Mouse (Mus musculus) gastrocnemius, postnatal 14 days (tissue): ENCODE measurements around the gene D430042O09Rik. TPM values are rescaled to one million over a fixed set of nuclear protein-coding genes. Genes with fewer than 3 reads are reported as not detected.
"Not testable (repeated sequence)": the region's sequence is repeated elsewhere in the genome, so short reads cannot be mapped to it uniquely, and the experiment has no call there.

Experiments used
- DNase-seq: peaks from one replicate; pipeline ENCODE4 v3.0.0; 2021; ENCODE audit warnings: mixed read lengths
- intact Hi-C: fragments of 180-260 bp; cut with DNase I; formaldehyde crosslinking; loops from one replicate; pipeline ENCODE4 v1.15.1; 2025; ENCODE audit warnings: low total_unique reads
- long read RNA-seq, 2 experiments: library from polyadenylated mRNA; stranded (forward); transcript quantifications; one replicate each; pipeline ENCODE4 v2.0.0; 2021
- total RNA-seq, 2 experiments: library from RNA; stranded (reverse); gene quantifications; 2 replicates each; pipeline ENCODE4 v1.2.3; 2021

D430042O09Rik gene
- 1 to 10 TPM; 5.2 to 6.4 TPM for total RNA-seq
- long read RNA-seq, experiment 1, full-length matches to known transcripts = 1 of 1 reads
- long read RNA-seq, experiment 1, partial matches to known transcripts = 0 of 1 reads
- long read RNA-seq, experiment 1, other reads (novel, unspliced or antisense) = 0 of 1 reads
- long read RNA-seq, experiment 2, full-length matches to known transcripts = 1 of 1 reads
- long read RNA-seq, experiment 2, partial matches to known transcripts = 0 of 1 reads
- long read RNA-seq, experiment 2, other reads (novel, unspliced or antisense) = 0 of 1 reads

DNA sequence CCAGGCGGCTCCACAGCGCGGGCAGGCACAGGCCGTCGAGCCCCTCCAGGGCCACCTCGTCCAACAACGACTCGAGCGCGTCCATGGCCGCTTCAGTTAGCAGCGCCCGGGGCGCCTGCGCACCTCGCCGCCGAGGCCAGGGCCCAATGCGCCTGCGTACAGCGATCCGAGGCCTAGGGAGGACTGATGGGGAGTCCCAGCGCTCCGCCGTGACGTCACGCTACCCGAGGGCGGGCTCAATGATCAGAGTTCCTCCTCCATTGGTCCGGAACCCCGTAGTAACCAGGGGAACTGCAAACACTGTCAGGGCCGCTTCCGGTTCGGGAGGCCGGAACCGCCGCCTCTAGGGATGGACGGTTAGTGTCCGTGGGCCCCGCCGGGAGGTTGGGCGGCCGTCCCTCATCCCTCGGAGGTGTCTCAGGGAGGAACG is at the start of gene D430042O09Rik, which contains the start of gene Gtf3c1:
Gene D430042O09Rik (plus strand): TSS at position 296 of the 430 bp plus-strand sequence.
Gene Gtf3c1 (minus strand): TSS at position 188 of the 430 bp plus-strand sequence.
- intact Hi-C loops = no loop called here
- peak; percentile 100 for DNase-seq

DNA sequence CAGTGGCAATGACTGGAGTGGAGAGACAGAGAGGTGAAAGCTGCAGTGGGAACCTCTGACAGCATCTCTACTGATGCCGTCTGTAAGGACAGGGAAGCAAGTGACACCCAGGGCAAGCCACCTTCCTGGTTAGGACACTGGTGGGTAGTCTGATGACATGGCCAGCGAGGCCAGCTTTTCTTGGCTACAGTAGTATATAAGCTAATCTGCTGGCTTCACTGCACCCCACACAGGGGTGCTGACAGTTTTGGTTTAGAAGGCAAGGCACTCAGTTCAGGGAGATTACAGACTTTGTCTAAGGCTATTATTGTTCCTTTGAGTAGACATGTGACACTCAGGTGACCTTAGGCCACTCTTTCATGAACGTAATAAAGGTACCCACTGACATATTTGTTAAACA is 44.0 kb upstream of the D430042O09Rik start:
- intact Hi-C loops = no loop called here
- no peak for DNase-seq

DNA sequence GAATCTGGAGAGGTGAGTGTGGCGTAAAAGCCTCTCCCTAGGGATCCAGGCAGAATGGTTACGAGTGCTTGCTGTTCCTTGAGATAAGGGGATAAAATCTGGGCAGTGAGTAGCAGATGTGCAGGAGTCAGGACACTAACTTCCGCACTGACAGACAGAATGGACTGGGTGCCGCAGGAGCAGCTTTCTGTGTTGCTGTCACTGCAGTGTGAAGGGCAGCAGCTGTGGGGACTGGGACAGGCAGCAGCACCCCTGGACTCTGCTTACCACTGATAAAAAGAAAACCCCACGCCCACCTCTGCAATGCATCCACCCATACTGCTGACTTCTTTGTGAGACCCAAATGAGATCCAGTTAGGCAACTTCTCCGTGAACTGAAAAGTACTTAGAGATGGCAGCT is 36.8 kb upstream of the D430042O09Rik start:
- DNase-seq = no peak
- intact Hi-C loops = loop anchor here (10.0 kb wide), 1 partner anchor 414 kb away; the partner anchor contains the start of gene Gsg1l

DNA sequence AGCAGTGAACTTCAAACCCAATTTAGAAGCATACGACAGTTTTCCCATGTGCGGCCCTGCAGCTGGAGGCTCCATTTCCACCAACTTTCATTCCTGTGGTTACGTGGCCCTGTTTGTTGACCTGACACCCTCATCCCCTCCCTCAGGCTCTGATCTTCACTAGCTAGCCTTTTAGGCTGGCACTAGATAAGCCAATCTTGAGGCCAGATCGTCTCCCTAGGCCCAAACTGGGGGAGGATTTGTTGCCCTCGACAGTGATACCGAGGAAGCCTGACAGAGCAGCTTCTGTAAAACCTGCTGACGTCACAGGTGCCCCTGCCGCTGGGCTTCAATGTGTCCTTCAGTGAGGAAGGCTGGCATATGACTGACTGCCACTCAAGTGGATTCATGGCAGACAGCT is 36.3 kb upstream of the D430042O09Rik start:
- intact Hi-C loops = loop anchor here (10.0 kb wide), 1 partner anchor 413 kb away; the partner anchor contains the start of gene Gsg1l
- DNase-seq = no peak

DNA sequence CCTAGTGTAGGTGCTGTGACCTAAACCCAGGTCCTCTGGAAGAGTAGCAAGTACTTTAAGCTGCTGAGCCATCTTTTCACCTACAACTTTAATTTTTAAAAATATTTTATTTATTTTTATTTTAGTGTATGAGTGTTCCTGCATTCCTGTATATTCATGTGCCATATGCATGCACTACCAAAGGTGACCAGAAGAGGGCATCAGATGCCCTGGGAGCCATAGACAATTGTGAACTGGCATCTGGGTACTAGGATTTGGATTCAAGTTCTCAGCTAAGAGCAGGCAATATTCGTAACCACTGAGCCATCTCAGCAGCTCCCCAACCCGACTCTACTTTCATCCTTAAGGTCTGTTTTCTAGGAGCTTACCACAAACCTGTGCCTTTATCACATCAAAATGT is 32.8 kb upstream of the D430042O09Rik start:
- intact Hi-C loops = loop anchor here (10.0 kb wide), 1 partner anchor 410 kb away; the partner anchor contains the start of gene Gsg1l
- DNase-seq = no peak

DNA sequence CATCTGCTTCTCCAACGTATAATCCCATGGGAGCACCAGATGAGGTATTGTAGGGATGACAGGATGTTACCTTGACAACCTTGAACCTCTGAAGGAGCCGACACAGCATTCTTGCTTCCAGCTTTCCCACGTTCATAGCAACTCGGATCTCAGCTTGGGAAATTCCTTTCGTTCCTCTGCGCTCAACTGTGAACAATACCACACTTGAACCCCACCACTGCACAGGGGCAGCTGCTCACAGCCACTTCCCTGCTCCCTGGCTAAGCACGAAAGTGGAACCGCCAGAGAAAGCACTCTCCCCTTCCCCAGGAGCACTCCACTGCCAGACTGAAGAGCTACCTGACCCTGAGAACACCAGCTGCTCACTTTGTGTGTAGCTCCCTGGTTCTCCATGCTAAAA is 28.9 kb upstream of the D430042O09Rik start:
- no peak for DNase-seq
- intact Hi-C loops = loop anchor here (10.0 kb wide), 1 partner anchor 406 kb away; the partner anchor contains the start of gene Gsg1l

DNA sequence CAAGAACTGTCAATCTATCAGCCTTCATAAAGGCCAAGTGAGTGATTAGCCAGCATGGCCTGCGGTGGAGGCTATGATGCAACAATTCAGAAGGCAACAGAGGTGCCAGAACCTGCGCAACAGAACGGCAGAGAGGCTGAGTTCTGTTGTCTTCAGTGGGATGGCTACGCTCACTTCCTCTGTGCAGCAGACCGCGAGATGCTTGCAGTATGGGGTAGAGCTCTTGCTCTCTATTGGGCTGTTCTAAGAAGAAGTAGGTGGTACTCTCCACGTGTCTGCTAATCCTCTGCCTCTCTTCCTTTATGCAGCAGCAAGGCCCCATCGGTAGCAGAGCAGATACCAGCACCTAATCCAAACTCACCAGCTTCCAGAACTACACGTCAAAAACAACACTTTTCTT is 27.8 kb upstream of the D430042O09Rik start:
- DNase-seq = no peak
- intact Hi-C loops = loop anchor here (10.0 kb wide), 1 partner anchor 405 kb away; the partner anchor contains the start of gene Gsg1l

DNA sequence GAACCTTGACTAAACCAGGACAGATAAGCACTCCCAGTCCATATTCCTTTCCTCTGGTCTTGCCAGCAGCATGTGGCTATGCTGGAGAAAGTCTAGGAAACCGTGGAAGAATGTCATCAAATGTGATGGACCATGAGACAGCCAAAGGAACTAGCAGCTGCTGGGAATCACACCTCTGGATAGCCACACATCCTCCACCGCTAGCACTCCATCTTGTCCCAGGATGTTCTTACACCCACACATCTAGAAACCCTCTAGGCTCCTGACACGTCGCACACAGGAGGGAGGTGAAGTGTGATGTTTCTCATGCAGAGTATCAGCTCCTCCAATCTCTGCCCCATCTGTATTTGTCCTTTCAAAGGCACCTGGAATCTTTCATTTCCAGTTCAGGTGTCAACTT is 17.2 kb upstream of the D430042O09Rik start:
- DNase-seq = no peak
- intact Hi-C loops = no loop called here

DNA sequence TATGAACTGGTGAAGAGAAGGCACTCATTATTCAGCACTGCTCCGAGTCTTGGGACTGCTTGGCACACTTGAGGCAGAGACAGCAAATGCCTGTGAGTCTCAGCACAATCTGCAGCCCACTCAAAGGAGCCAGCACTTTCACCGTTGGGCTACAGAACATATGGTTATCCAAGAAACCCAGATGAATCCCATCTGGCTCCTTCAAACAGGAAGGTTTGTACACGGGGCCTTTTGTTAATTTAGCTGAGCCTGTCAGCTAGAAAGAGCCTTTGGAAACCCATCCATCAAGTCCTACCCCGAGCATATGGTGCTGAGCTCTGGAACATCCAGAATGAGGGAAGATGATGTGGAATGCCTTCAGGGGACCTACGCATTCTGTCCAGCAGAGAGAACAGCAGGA is 13.6 kb upstream of the D430042O09Rik start:
- no peak for DNase-seq
- intact Hi-C loops = no loop called here

DNA sequence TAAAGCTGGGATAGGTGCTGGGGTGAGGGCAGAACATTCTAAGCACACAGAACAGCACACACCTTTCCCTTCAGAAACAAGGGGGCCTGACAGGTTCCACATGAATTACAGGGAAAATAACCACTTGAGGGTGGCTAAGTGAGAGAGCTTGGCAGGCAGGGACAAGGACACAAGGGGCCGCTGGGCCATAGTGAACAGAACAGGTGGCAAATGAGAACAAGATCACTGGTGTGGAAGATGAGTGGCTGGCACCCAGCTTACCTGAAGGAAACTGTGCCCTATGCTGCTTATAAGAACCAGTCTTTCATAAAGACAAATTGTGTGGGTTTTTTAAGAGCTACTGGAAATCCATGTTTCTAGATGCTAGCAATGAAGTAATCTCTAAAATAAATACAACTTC is 4.9 kb upstream of the D430042O09Rik start:
- intact Hi-C loops = no loop called here
- no peak for DNase-seq

DNA sequence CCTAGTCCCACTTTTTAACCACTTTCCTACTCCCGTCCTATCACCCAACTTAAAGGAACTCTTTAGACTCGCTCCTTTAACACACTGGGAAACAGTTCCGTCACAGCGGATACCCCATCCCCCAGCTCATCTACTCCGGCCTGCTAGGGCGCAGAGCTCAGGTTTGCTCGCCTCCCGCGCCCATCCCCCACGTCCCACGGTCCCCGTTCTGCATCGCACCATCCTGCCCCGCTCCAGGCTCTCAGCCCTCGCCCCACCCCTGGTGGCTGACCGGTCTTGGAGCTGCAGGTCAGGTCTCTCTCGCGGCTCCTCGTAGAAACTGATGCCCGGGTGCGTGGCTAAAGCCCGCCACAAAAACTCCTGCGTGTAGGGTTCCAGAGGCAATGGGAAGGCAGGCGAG is 502 bp upstream of the D430042O09Rik start:
- intact Hi-C loops = no loop called here
- peak; percentile 74 for DNase-seq

DNA sequence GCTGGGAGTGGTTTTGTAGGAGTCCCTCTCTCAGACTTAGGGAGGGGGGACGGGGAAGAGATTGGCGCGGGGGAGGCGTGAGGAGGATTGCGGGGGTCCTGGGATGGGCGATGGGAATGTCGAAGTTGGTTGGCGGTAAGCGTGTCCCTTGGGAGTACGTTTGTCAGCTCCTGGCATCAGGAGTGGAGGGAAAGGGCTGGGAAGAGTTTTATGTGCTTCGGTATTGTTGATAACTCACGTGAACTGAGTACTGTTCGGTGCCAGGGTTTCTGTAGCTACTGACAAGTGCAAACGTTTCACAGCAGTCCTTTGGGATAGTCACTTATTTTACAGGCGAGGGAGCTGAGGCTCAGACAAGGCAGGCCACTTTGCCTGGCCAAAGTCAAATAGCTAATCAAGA is 412 bp downstream of the D430042O09Rik start:
- DNase-seq = no peak
- intact Hi-C loops = no loop called here

DNA sequence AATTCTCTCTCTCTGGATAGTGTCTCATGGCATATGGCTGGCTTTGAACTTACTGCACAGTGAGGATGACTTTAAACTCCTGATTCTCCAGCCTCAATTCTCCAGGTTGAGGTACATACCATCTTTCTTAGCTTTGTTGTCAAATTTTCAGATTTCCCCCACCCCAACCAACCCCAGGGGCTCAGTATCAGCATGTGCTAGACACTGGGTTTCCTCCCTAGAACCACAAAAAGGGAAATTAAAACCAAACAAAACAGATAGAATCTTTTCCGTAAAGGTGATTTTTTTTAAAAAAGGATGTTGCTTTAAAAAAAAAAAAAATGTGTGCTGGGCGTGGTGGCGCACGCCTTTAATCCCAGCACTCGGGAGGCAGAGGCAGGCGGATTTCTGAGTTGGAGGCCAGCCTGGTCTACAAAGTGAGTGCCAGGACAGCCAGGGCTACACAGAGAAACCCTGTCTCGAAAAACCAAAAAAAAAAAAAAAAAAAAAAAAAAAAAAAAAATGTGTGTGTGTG is 5.9 kb downstream of the D430042O09Rik start:
- DNase-seq = not testable (repeated sequence)

DNA sequence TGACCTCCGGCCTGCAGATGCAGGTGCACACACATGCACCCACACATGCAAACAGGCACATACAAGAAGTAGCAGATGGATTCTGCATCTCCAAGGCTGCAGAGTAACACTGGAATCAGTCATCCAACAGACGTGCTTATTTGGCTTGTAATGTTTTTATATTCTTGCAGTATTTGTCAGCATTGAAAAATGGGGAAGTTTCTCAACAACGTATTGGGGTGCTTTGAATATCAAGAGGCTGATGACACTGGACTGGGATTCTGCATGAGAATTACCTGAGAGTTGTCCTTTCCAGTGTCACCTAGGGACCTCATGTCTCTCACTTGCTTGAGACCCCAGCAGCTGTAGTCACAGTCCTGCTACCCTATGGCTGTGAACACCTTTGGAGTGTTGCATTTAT is 7.1 kb downstream of the D430042O09Rik start:
- no peak for DNase-seq
- intact Hi-C loops = no loop called here

More for the DNA sequence above, 5.9 kb downstream of the D430042O09Rik start:
- intact Hi-C loops = not testable (repeated sequence)

DNA sequence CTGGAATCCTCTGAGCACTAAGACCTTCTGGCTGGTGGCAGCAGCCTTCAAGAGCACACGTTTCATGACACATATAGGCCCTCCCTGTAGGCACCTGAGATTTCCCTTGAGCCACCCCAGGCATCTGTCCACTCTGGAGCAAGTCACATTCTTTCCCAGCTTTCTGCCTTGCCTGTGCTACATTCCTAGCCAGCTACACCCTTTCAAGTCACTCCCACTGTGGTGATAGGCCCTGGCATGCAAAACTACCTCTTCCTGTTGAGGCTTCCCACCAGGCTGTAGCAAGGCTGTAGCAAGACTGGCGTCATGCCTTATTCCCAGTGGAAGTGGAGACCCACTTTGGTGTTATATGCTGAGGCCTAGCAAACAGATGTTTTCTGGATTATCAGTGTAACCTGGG is 9.0 kb downstream of the D430042O09Rik start:
- intact Hi-C loops = no loop called here
- DNase-seq = no peak

DNA sequence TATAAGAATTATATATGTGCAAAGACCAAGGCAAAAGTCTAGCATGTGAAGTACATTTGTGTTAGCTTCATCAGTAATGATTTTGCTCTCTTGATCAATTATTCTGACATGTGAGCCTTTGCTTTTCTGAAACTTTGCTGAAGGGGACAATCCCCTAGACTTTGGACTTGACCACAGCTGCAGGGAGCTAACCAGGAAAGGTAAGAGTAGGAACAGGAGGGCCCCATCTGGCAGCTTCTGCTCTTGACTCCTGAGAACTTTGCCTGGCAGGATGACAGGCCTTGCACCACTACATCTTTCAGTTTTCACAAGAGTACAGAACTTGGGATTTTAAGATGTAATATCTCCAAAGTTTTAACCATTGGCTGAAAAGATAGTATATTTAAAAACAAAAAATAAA is 9.9 kb downstream of the D430042O09Rik start:
- DNase-seq = no peak
- intact Hi-C loops = no loop called here

DNA sequence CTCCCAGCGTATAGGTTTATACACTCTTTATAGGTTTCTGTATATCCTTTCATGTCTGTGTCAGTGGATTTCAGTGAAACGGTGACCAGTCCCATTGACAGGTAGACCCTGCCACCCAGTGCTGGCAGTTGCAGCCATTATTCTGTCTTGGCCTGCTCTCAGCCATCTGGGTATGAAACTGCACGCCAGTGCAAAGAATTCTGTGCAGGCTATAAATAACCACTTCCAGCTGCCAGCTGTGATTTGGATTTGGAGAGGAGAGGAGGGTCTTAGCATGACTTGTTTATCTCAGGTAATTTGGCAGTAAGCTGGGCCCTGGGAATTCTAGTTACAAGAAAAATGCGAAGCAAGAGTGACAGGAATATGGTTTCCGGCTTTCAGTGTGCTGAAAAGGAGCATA is 12.7 kb downstream of the D430042O09Rik start:
- intact Hi-C loops = no loop called here
- no peak for DNase-seq

DNA sequence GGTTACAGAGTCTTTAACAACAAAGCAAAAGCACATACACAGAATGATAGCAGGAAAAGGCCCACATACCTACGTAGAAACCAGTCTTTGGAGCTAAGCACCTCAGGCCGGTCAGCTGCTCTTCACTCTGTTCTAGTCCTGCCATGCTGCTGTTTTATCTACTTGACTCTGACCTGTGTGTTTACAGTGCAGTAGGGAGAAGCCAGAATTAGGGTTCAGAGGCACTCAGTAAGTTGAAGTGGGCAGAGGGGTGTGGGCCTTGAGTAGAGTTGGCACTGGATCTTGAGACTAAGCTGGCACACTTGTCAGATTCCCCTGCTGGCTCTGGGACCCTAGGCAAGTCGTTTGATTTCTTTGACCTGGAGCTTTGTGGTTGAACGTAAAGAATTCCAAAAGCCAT is 13.3 kb downstream of the D430042O09Rik start:
- DNase-seq = no peak
- intact Hi-C loops = no loop called here

DNA sequence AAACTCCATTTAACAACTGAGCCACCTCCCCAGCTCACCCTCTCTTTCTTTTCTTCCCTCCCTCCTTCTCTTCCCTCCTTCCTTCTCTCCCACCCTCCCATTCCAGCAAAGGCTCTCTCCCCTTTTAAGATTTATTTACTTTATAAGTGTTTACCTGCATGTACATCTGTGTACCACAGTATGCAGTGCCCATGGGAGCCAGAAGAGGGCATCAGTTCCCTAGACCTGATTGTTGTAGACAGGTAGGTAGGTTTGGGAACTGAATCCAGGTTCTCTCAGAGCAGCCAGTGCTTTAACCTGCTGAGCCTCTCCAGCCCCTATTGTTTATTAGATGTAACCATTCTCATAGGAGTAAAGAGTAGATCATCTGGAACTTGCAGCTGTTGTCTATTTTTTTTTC is 14.4 kb downstream of the D430042O09Rik start:
- no peak for DNase-seq
- intact Hi-C loops = no loop called here

DNA sequence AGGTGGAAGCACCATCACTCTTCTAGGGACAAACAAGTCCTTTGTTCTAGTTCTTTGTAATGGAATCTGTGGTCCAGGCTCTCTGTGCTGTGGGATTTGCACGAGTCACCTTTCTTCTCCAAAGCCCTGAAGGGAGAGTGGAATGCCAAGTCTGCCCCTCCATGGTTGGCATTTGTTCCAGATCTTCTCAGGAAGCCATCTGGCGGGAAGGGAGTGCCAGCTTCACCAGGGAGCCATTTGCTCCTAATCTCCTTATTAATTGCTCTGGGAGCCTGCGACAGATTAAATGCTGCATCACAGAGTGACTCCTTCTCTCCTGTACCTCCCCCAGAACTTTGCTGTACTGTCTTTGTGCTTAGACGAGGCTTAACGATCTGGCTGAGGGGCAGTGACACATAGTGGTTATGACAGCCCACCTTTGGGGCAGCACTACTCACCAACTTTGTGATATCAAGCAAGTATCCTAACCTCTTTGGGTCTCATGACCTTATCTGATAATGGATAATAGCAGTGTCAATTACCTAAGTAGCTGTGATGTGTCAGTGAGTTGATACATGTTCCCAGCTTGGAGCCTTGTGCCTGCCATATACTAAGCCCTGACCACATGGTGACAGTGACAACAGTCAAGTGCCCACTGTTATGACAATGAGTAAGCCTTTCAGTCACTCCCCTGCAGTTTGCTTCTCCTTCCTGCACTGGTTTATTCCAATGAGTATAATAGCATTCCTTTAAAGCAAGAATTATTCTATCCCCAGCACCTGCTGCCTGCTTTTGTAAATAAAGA is 15.7 kb downstream of the D430042O09Rik start:
- no peak for DNase-seq
- intact Hi-C loops = no loop called here
